Mouse (Mus musculus): ENCODE data around the gene Alyref. TPM values are rescaled to one million over a fixed set of nuclear protein-coding genes. Genes with fewer than 3 reads are reported as not detected.

Gene Alyref
- polyA plus RNA-seq, 1 experiment = 113 TPM

DNA sequence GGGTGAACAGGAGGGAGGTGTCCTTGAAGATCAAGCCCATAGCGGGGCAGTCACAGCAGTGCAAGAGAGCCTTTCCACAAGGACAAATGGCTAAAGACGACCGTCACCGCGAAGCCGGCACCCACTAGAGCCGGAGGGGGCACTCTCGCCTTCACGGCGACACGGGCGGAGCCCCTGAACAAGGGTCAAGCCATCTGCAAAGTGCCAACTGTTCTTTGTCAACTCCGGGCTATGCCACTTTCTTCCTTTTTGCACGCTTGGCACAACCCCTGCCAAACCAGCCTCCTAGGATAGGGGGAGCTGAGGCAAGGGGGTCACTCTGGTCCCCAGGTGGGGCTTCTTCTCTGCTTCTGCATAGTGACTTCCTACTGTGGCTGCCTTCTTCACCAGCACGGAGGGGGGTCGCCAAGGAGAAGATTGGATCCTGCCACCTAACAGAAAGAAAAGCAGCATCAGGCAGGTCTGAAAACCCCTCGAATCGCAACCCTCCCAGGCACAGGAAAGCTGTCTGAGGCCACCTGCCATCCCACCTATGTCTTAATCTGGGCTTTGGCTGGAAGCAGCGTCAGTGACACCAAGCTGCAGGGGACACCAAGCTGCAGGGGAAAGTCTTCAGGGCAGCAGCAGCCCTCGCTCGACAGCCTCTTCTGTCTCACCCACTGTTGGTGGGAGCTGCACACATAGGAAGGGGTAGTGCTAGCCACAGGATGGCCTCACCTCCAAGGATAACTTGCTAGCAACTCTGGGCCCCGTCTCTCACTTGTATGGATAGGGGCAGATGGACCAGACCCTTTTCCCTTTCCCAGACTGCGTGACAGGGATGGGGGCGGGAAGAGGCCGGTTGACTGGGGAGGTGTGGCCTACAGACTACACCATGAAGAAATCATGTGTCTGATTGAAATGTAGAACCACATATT is 20.7 kb upstream of the Alyref start:
- no peak overlapping the region for H3K4me3 ChIP-seq
- no peak overlapping the region for H3K4me2 ChIP-seq (ENCODE audit: low read depth)
- H3K27me3 ChIP-seq (ENCODE audit: control insufficient read depth, insufficient read depth, insufficient read length) = no peaks in the 10 kb centered on the region
- peaks cover 34% of the 10 kb centered on the region for H3K79me2 ChIP-seq (ENCODE audit: control insufficient read depth, insufficient read depth)
- no peak for TF ChIP-seq MAX (IDR thresholded peaks at IDR 0.05; ENCODE audit: low read depth)
- TF ChIP-seq TCF12 (IDR thresholded peaks at IDR 0.05; ENCODE audit: insufficient read depth, poor library complexity, severe bottlenecking) = no peak
- no peak for TF ChIP-seq CEBPB (IDR thresholded peaks at IDR 0.05; ENCODE audit: insufficient read depth, poor library complexity, severe bottlenecking)
- no peak for TF ChIP-seq E2F4 (IDR thresholded peaks at IDR 0.05; ENCODE audit: insufficient read depth)
- no peak for TF ChIP-seq USF1 (IDR thresholded peaks at IDR 0.05; ENCODE audit: low read depth)
- no peak overlapping the region for H3ac ChIP-seq (ENCODE audit: control insufficient read depth, insufficient read length)
- H3K36me3 ChIP-seq (ENCODE audit: control insufficient read depth, insufficient read depth) = peaks cover 22% of the 10 kb centered on the region

DNA sequence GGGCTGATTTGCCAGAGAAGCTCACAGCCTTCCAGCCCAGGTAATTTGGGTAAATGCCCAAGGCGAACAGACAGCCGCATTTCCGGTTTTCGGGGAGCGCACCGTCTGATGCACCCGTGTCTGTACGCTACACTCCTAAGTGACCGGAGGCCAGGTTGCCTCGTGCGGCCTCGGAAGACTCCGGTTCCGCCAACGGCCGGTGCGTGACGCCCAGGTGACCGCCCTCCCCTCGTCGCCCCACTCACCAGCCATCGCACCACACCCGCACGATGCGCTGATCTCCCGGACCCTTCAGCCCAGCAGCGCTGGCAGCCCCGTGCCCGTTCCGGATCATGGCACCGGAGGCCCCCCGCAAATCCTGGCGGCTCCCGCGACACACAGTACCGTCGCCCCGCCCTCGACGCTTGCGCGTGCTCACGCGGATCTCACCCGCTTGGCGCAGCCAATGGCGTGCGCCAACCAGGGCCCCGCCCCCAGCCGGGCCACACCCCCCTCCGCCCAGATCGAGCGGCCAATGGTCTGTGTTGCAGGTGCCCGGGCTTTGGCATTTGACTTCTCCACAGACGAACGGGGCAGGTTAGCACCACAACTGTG is 19.5 kb upstream of the Alyref start, which contains the start of gene Pcyt2:
TSS of gene Pcyt2 (minus strand) at position 418 of the 594 bp plus-strand sequence.
- H3K79me2 ChIP-seq (ENCODE audit: control insufficient read depth, insufficient read depth) = peaks cover 34% of the 10 kb centered on the region
- peak within 1 kb of the TSS; percentile 65 for H3K4me3 ChIP-seq
- TF ChIP-seq POLR2AphosphoS2 (IDR thresholded peaks at IDR 0.05; ENCODE audit: insufficient read length, low read depth) = peak; percentile 99
- TF ChIP-seq TCF12 (IDR thresholded peaks at IDR 0.05; ENCODE audit: insufficient read depth, poor library complexity, severe bottlenecking) = no peak
- TF ChIP-seq REST (IDR thresholded peaks at IDR 0.05; ENCODE audit: insufficient read depth, insufficient read length) = no peak
- no peak for TF ChIP-seq CEBPB (IDR thresholded peaks at IDR 0.05; ENCODE audit: insufficient read depth, poor library complexity, severe bottlenecking)
- no peak for TF ChIP-seq USF1 (IDR thresholded peaks at IDR 0.05; ENCODE audit: low read depth)
- peak; percentile 26 for TF ChIP-seq E2F4 (IDR thresholded peaks at IDR 0.05; ENCODE audit: insufficient read depth)
- TF ChIP-seq SRF (IDR thresholded peaks at IDR 0.05; ENCODE audit: control insufficient read depth, insufficient read length, low read depth) = peak; percentile 35
- peak in 1 of 3 experiments; percentile 20 for TF ChIP-seq MYOG (IDR thresholded peaks at IDR 0.05; ENCODE audit: control insufficient read depth in 1 of 3, insufficient read depth in 1 of 3, insufficient read length in 2 of 3, low read depth in 2 of 3)
- TF ChIP-seq MYOD1 (IDR thresholded peaks at IDR 0.05; ENCODE audit: control insufficient read depth in 1 of 3, insufficient read length in 2 of 3, low read depth in 2 of 3) = peak in 1 of 3 experiments; percentile 1
- TF ChIP-seq POLR2A (IDR thresholded peaks at IDR 0.05; ENCODE audit: insufficient read length, low read depth) = peak; percentile 94
- no peak for TF ChIP-seq TCF3 (IDR thresholded peaks at IDR 0.05; ENCODE audit: insufficient read length, low read depth)
- TF ChIP-seq MAX (IDR thresholded peaks at IDR 0.05; ENCODE audit: low read depth) = no peak
- H3K36me3 ChIP-seq (ENCODE audit: control insufficient read depth, insufficient read depth) = peaks cover 26% of the 10 kb centered on the region
- peak within 1 kb of the TSS; percentile 13 for H3ac ChIP-seq (ENCODE audit: control insufficient read depth, insufficient read length)
- peak within 1 kb of the TSS; percentile 82 for H3K4me2 ChIP-seq (ENCODE audit: low read depth)
- H3K27me3 ChIP-seq (ENCODE audit: control insufficient read depth, insufficient read depth, insufficient read length) = no peaks in the 10 kb centered on the region

DNA sequence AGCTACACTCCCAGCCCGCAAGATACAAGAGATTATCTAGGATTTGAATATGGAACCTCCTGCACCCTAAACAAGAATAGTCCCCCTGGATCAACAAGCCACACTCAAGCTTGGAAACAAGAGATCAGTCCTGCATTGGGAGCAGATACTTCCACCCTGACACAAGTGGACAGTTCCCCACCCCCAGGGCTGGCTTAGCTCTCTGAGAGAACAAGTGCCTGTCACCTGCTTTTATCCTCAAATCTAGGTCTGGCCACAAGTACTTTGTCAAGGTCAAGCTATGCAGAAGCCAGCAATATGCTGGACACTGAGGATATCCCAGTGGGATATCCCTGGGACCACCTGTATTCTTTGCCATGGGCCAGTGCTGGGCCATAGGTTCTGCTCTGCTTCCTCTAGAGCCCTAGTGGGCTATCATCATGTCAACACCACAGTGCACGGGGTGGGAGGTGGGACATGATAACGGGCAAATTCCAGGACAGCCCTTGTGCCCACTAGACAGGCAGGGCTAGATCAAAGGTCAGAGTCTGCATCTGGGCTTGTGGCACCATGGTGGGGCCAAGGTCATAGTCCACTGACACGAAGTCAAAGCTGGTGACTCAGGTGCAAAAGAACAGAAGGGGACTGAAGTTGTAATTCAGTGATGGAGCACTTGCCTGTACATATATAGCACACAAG is 18.6 kb upstream of the Alyref start:
- H3ac ChIP-seq (ENCODE audit: control insufficient read depth, insufficient read length) = peak overlapping the region; percentile 13
- TF ChIP-seq POLR2A (IDR thresholded peaks at IDR 0.05; ENCODE audit: insufficient read length, low read depth) (no peak), REST (IDR thresholded peaks at IDR 0.05; ENCODE audit: insufficient read depth, insufficient read length) (no peak), POLR2AphosphoS2 (IDR thresholded peaks at IDR 0.05; ENCODE audit: insufficient read length, low read depth) (no peak), TCF3 (IDR thresholded peaks at IDR 0.05; ENCODE audit: insufficient read length, low read depth) (no peak), SRF (IDR thresholded peaks at IDR 0.05; ENCODE audit: control insufficient read depth, insufficient read length, low read depth) (no peak)
- H3K4me2 ChIP-seq (ENCODE audit: low read depth) = peak overlapping the region; percentile 82
- H3K27me3 ChIP-seq (ENCODE audit: control insufficient read depth, insufficient read depth, insufficient read length) = no peaks in the 10 kb centered on the region
- peak overlapping the region; percentile 65 for H3K4me3 ChIP-seq
- peaks cover 26% of the 10 kb centered on the region for H3K36me3 ChIP-seq (ENCODE audit: control insufficient read depth, insufficient read depth)
- H3K79me2 ChIP-seq (ENCODE audit: control insufficient read depth, insufficient read depth) = peaks cover 34% of the 10 kb centered on the region

DNA sequence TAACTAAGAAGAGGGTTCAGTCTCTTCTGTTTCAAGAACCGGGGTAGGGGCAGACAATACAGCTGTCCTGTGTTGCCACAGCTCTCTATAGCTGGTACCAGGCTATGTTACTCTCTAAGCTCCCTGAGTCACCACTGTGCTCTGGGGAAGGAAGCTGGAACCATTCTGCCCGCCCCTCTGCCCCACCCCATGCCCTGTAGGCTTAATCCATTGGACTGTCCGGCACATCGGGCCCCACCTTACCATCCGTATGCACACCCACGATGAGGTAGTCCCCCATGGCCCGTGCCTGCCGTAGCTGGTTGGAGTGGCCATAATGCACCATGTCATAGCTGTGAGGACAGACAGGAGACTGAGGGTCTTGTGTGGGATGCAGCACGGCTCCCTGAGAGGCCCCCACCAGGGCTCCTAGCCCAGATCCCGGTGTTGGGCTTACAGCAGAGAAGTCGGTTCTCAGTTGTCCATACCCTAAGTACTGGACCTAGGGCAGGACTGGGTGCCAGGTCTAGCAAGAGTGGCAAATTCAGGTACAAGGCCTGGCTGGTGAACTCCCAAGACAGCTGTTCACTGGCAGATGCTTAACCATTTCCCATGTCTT is 17.5 kb upstream of the Alyref start:
- TF ChIP-seq E2F4 (IDR thresholded peaks at IDR 0.05; ENCODE audit: insufficient read depth) = no peak
- TF ChIP-seq MYOG (IDR thresholded peaks at IDR 0.05; ENCODE audit: control insufficient read depth in 1 of 3, insufficient read depth in 1 of 3, insufficient read length in 2 of 3, low read depth in 2 of 3) = peak in 1 of 3 experiments; percentile 26
- Histone ChIP-seq H3K36me3 (ENCODE audit: control insufficient read depth, insufficient read depth) (peaks cover 29% of the 10 kb centered on the region), H3K79me2 (ENCODE audit: control insufficient read depth, insufficient read depth) (peaks cover 34% of the 10 kb centered on the region), H3K4me3 (peak overlapping the region; percentile 65), H3ac (ENCODE audit: control insufficient read depth, insufficient read length) (no peak overlapping the region), H3K27me3 (ENCODE audit: control insufficient read depth, insufficient read depth, insufficient read length) (no peaks in the 10 kb centered on the region), H3K4me2 (ENCODE audit: low read depth) (peak overlapping the region; percentile 82)

All from myocyte (in vitro differentiated cells).